Mouse (Mus musculus) E14TG2a.4 (cell line): ENCODE data around the gene Tbxa2r.

Source experiments
- H3K27me3 ChIP-seq: 2 replicates; pipeline ENCODE4 v1.6.1; 2014; ENCODE audit warnings: low read length, control low read depth; ENCODE audit not compliant: insufficient read depth
- H3K36me3 ChIP-seq: 2 replicates; pipeline ENCODE4 v1.6.1; 2014; ENCODE audit warnings: low read length, control low read depth; ENCODE audit not compliant: insufficient read depth
- H3K4me1 ChIP-seq: replicated peaks from 2 replicates; pipeline ENCODE4 v1.6.1; 2014; ENCODE audit warnings: low read depth, low read length, control low read depth
- H3K4me3 ChIP-seq: replicated peaks from 2 replicates; pipeline ENCODE4 v1.5.1; 2014; ENCODE audit warnings: mild to moderate bottlenecking, low read length
- H3K9me3 ChIP-seq: 2 replicates; pipeline ENCODE4 v1.6.1; 2014; ENCODE audit warnings: low read length, control low read depth
- CTCF ChIP-seq: conservative IDR thresholded peaks from 2 replicates; pipeline ENCODE4 v1.5.1; 2014; ENCODE audit warnings: low read length
- NANOG ChIP-seq: IDR thresholded peaks from 2 replicates; pipeline ENCODE4 v1.6.1; 2014; ENCODE audit warnings: borderline replicate concordance, low read length, mixed read lengths
- POU5F1 ChIP-seq: IDR thresholded peaks from 2 replicates; pipeline ENCODE4 v1.6.1; 2014; ENCODE audit warnings: low read length, borderline replicate concordance

The Tbxa2r gene

DNA sequence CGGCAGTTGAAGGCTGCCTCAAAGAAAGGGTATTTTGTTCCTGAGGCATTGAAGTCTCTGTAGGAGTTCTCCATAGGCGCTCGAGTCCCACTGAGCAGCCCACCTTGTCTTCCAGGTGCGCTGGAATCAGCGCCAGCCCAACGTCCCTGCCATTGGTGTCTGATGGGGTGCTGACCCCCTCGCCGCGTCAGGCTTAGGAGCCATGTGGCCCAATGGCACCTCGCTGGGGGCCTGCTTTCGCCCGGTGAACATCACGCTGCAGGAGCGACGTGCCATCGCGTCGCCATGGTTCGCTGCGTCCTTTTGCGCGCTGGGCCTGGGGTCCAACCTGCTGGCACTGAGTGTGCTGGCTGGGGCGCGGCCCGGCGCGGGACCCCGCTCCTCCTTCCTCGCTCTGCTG, 3.7 kb downstream of the Tbxa2r start:
- peak overlapping the region; percentile 76 for H3K4me3 ChIP-seq
- TF ChIP-seq POU5F1 (no peak), CTCF (no peak), NANOG (no peak)
- peaks cover 52% of the 10 kb centered on the region for H3K27me3 ChIP-seq
- H3K36me3 ChIP-seq = peaks cover 8% of the 10 kb centered on the region
- H3K9me3 ChIP-seq = no peaks in the 10 kb centered on the region
- peaks cover 73% of the 10 kb centered on the region for H3K4me1 ChIP-seq

DNA sequence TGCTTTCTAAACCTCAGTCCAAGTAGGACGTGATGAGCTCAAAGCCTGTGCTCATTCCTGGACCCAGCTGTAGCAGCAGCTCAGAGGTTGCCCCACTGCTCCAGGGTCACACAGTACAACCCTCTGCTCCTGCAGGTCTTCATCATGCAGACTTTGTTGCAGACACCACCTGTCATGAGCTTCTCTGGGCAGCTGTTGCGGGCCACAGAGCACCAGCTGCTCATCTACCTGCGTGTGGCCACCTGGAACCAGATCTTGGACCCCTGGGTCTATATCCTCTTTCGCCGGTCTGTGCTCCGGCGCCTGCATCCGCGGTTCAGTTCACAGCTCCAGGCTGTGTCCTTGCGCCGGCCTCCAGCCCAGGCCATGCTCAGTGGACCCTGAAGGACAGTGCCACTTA, 5.8 kb downstream of the Tbxa2r start:
- Histone ChIP-seq H3K27me3 (peaks cover 68% of the 10 kb centered on the region), H3K4me1 (peaks cover 67% of the 10 kb centered on the region), H3K9me3 (no peaks in the 10 kb centered on the region), H3K36me3 (no peaks in the 10 kb centered on the region), H3K4me3 (peak overlapping the region; percentile 39; the same call in 1 of the 2 replicates)
- no peak for TF ChIP-seq NANOG
- no peak for TF ChIP-seq CTCF
- TF ChIP-seq POU5F1 = no peak

DNA sequence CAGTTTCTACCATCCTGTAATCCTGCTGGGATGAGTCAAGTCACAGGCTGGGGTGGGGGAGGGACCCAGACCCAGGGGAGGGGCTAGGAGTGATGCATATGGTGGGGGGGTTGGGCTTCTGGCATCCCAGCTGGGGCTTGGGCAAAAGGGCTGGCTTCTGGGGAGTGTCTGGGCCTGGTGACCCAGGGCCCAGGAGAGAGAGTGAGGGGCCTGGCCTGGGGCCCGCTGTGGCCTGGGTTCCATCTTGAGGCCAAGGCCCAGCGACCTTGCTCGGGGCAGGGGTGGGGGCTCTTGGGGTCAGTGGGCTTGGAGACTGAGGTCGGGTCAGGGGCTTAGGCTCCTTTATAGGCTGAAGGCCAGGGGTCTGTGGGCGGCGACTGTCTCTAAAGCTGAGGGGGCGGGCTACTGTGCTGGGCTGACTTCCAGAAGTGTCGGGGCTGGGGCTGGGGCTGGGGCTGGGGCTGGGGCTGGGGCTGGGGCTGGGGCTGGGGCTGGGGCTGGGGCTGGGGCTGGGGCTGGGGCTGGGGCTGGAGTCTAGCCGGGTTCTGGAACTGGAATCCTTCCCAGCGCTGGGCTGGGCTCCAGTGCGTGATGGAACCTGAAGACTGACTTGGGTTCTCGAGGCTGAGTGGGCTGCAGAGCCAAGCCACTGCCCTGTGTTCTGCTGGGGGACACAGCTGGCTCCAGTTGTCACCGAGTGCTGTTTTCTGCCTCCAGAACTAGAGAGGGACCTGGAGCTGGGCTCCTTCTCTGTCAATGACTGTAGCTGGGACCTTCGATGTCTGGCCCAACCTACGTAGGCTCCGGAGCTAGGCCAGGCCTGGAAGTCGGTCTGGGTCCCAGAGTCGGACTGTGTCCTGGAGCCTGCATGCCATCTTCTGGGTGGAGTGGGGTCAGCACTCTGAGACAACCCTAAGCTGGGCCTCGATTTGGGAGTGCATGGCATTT, 7.1 kb downstream of the Tbxa2r start:
- H3K4me1 ChIP-seq = peaks cover 65% of the 10 kb centered on the region
- no peak for TF ChIP-seq POU5F1
- no peak for TF ChIP-seq CTCF
- TF ChIP-seq NANOG = no peak
- no peaks in the 10 kb centered on the region for H3K36me3 ChIP-seq

DNA sequence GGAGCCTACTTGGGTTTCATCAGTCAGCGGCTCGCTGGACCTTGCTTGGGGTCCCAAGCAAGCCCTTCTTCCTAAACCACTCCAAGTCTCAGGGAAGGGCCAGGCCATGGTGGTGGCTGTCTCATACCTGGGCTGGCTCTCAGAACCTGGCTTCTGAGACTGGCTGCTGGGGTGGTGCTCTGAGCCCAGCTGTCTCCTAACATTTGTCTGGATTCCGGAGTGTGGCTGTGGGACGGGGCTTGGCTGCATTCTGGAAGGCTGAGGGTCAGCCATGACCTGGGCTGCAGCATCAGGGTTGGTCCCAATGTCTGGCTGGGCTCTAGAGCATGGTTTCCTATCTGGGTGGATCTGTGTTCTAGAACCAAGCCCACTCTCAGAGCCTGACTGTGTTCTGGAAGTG, 8.0 kb downstream of the Tbxa2r start:
- no peaks in the 10 kb centered on the region for H3K9me3 ChIP-seq
- peaks cover 57% of the 10 kb centered on the region for H3K27me3 ChIP-seq
- peaks cover 72% of the 10 kb centered on the region for H3K4me1 ChIP-seq
- H3K4me3 ChIP-seq = no peak overlapping the region
- TF ChIP-seq CTCF = no peak
- no peak for TF ChIP-seq NANOG
- TF ChIP-seq POU5F1 = no peak
- no peaks in the 10 kb centered on the region for H3K36me3 ChIP-seq

More for the DNA sequence above, 7.1 kb downstream of the Tbxa2r start:
- Histone ChIP-seq H3K27me3 (peaks cover 60% of the 10 kb centered on the region), H3K4me3 (peak overlapping the region; percentile 39), H3K9me3 (no peaks in the 10 kb centered on the region)

DNA sequence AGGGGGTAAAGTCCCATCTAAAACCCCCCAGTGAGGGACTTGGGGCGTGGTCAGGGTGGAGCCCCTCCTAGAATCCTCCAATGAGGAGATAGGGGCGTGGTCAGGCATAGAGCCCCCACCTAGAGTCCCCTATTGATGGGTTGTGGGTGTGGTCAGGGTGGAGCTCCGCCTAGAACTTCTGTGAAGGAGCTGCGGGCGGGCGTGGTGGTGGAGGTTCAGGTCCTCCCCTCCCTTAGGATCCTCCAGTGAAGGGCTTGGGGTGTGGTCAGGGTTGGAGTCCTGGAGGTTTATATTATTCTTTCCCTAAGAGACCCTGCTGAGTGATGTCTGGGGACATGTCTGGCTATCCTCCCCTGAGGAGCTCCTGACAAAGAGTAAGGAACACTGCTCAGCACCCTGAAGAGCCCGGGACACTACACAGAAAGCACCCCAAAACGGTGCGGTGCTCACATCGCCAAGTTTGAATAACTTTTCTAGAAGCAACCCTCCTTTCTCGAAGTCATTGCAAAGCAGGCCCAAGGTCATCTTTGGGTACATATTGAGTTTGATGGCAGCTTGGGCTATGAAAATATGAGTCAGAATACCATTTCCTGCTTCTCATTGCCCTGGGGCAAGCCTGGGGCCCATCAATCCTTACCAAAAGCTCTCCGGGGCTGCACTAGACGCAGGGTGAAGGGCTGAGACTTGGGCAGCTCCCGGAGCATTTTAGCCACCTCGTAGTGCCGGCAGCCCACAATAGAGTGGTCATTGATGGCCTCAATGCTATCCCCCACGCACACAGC, 12.2 kb downstream of the Tbxa2r start:
- Histone ChIP-seq H3K36me3 (peaks cover 7% of the 10 kb centered on the region), H3K4me1 (peaks cover 74% of the 10 kb centered on the region), H3K9me3 (no peaks in the 10 kb centered on the region), H3K27me3 (peaks cover 64% of the 10 kb centered on the region), H3K4me3 (peak overlapping the region; percentile 56)
- TF ChIP-seq POU5F1 (no peak), NANOG (no peak), CTCF (no peak)

DNA sequence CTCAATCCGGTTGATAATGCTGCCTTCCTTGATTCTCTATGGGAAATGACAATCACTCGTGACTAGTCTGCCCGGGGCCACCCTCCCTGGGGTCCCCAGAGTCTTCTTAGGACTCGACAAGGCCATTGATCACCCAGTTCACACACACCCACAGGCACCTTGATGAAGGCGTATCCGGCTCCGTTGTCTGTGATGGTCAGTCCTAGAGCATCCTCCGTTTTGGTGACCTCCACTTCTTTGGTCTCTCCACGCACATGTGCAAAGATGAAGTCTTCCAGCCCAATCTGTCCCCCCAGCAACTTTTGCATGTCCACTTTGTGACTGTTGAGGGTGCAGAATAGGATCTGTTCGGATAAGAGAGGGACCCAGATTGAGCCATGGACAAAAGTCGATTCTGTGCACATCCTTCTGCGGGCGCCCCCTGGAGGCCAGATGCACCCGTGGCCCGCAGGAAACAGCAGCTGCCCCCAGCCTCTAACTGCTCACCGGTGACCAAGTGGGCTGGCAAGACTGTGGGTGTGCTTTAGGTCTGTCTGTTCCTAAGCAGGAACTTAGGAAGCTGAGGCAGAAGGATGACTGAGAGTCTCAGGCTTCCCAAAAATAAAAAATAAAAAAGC, 12.9 kb downstream of the Tbxa2r start:
- H3K9me3 ChIP-seq = no peaks in the 10 kb centered on the region
- peaks cover 11% of the 10 kb centered on the region for H3K36me3 ChIP-seq
- H3K4me3 ChIP-seq = peak overlapping the region; percentile 56
- peaks cover 74% of the 10 kb centered on the region for H3K4me1 ChIP-seq
- peak; percentile 88 for TF ChIP-seq CTCF
- TF ChIP-seq NANOG = no peak
- peaks cover 60% of the 10 kb centered on the region for H3K27me3 ChIP-seq

DNA sequence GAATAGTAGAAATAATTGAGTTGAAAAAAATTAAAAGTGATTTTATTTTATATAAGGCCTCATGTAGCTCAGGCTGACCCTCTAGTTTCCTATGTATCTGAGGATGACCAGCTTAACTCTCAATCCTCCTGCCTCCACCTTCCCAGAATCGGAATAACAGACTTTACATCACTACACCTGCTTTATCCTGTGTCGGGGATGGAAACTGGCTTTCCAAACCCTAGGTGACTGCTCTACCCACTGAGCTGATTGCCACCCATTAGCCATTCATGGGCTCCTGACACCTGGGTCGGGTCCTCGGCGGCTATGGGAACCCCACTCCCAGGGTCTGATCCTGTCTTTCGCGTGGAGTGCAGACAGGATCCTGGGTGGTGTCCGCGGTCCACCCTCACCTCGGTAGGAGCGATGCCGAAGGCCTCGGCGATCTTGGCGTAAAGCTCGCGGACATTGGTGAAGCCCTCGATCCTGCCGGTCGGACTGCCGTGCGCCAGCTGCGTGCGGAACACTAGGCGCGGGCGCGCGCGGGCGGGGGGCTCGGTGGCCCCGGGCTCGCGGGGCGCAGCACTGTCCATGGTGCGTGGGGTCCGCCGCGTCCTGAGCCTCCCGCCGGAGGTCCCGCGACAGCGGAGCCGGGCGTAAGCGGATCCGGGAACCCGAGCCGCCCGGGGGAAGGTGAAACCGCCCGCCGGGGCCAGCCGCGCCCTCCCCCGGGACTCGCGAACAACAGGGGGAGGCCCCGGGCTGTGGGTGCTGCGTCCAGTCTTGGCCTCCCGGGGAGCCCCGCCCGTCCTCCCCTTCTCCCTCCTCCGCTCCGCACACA, 14.4 kb downstream of the Tbxa2r start, which contains the start of gene Gipc3:
Gene Gipc3 (minus strand): TSS at position 581 of the 820 bp plus-strand sequence.
- no peak for TF ChIP-seq CTCF
- TF ChIP-seq NANOG = no peak
- TF ChIP-seq POU5F1 = no peak
- Histone ChIP-seq H3K4me1 (peaks cover 77% of the 10 kb centered on the region), H3K4me3 (peak within 1 kb of the TSS; percentile 77), H3K9me3 (no peaks in the 10 kb centered on the region), H3K27me3 (peaks cover 46% of the 10 kb centered on the region), H3K36me3 (peaks cover 19% of the 10 kb centered on the region)
